Mouse (Mus musculus): ENCODE data around the gene Cars. TPM values are rescaled to one million over a fixed set of nuclear protein-coding genes. Genes with fewer than 3 reads are reported as not detected.

The Cars gene
- total and polyA plus RNA-seq, 3 experiments = 40.8 to 73.5 TPM; not detected in 1

DNA sequence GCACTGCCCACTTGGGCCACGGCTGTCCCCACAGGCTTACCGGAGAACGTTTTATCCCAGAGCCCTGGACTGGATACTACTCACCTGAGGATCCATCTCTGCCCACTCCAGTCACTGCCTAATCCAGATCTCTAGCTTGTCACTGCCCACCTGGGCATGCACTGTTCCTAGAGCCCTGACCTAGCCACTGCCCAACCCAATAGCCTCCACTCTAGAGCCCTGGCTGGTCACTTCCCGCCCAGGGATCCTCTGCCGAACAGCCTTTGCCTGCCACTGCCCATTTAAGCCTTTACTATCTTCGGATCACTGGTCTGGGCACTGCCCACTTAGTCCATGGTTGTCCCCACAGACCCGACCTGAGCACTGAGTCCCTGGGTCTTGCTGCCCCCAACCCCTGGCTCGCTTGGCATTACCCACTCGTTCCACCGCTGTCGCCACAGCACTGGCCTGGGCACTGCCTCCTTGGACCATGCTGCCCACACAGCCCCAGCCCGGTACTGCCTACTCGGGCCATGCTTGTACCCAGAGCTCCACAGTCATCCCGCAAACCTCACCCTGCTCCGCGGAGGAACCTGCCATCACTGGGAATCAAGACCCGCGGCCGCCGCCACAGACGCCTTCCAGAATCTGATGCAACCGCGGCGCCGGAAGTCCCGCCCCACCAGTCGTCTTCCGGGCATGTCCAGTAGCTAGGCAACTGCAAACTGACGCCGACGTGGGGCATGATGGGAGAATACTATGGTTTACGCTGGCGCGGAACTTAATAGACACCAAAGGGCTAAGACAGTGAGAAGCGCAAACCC is at the start of gene Cars (continued):
- no peak for TF ChIP-seq ZC3H11A (IDR thresholded peaks at IDR 0.05; ENCODE audit: low read depth, low read length)
- peak; percentile 49; the same call in 1 of the 2 replicates for TF ChIP-seq ZMIZ1 (IDR thresholded peaks at IDR 0.05; ENCODE audit: low read depth, low read length)
- TF ChIP-seq EP300 (IDR thresholded peaks at IDR 0.05; ENCODE audit: low read depth in 1 of 2, low read length in 2 of 2) = peak in 1 of 2 experiments; percentile 25; a peak in 1 of 4 replicates
- TF ChIP-seq RAD21 (IDR thresholded peaks at IDR 0.05; ENCODE audit: low read depth, low read length) = no peak

GRCm38 (mm10) chr7:143649034-143649768 is 49.3 kb upstream of the Cars start, which contains the start of gene Tnfrsf22:
Gene Tnfrsf22, minus strand, starts transcription at chr7:143649661.
- Histone ChIP-seq H3K9ac (ENCODE audit: control insufficient read depth, low read depth, low read length, poor library complexity, severe bottlenecking) (peak within 1 kb of the TSS; percentile 46), H3K27ac (ENCODE audit: control insufficient read depth, low read depth, low read length) (no peak within 1 kb of the TSS), H3K36me3 (ENCODE audit: control insufficient read depth in 1 of 2, insufficient read depth in 2 of 2, low read length in 2 of 2) (no peaks in the 10 kb centered on the region), H3K9me3 (replicated peaks; ENCODE audit: insufficient read depth, low read length) (no peaks in the 10 kb centered on the region), H3K4me1 (ENCODE audit: control insufficient read depth in 1 of 2, insufficient read depth in 2 of 2, low read length in 2 of 2) (peaks cover 0 to 3% of the 10 kb centered on the region in 2 experiments; a peak in 2 of 4 replicates), H3K27me3 (ENCODE audit: control insufficient read depth in 1 of 2, insufficient read depth in 2 of 2, low read length in 2 of 2) (no peaks in the 10 kb centered on the region; a peak in 1 of 4 replicates), H3K4me3 (ENCODE audit: control insufficient read depth in 1 of 2, insufficient read depth in 1 of 2, low read depth in 2 of 2, low read length in 2 of 2) (peak within 1 kb of the TSS; percentile 66 to 72), H3K79me2 (ENCODE audit: control insufficient read depth, insufficient read depth, low read length, poor library complexity) (no peaks in the 10 kb centered on the region)
- peak; percentile 85 for DNase-seq (ENCODE audit: low read depth, low spot score)
- TF ChIP-seq ZKSCAN1 (IDR thresholded peaks at IDR 0.05; ENCODE audit: low read depth, low read length) (no peak), USF1 (IDR thresholded peaks at IDR 0.05; ENCODE audit: low read depth, low read length) (no peak), NELFE (IDR thresholded peaks at IDR 0.05; ENCODE audit: low read depth, low read length) (no peak), TCF12 (IDR thresholded peaks at IDR 0.05; ENCODE audit: low read depth, low read length) (peak; percentile 27; the same call in 1 of the 2 replicates), TBP (IDR thresholded peaks at IDR 0.05; ENCODE audit: low read depth, low read length) (no peak), EP300 (IDR thresholded peaks at IDR 0.05; ENCODE audit: low read depth in 1 of 2, low read length in 2 of 2) (no peak), MAFK (IDR thresholded peaks at IDR 0.05; ENCODE audit: borderline replicate concordance, low read depth, low read length) (no peak), KAT2A (conservative IDR thresholded peaks at IDR 0.05; ENCODE audit: low read depth, low read length) (no peak), GABPA (IDR thresholded peaks at IDR 0.05; ENCODE audit: low read depth, low read length) (no peak), GATA1 (IDR thresholded peaks at IDR 0.05; ENCODE audit: low read depth, low read length) (peak; percentile 48; the same call in 1 of the 2 replicates), MYC (IDR thresholded peaks at IDR 0.05; ENCODE audit: low read depth, low read length) (no peak), MXI1 (IDR thresholded peaks at IDR 0.05; ENCODE audit: low read depth, low read length) (peak; percentile 33; the same call in 1 of the 2 replicates), POLR2A (IDR thresholded peaks at IDR 0.05; ENCODE audit: control insufficient read depth in 1 of 2, insufficient read depth in 1 of 2, low read depth in 1 of 2, low read length in 2 of 2, poor library complexity in 1 of 2) (peak; percentile 27 to 36; a peak in 2 of 4 replicates), MYB (IDR thresholded peaks at IDR 0.05; ENCODE audit: low read depth, low read length) (no peak), SMC3 (IDR thresholded peaks at IDR 0.05; ENCODE audit: low read depth, low read length) (no peak), RAD21 (IDR thresholded peaks at IDR 0.05; ENCODE audit: low read depth, low read length) (no peak), ETS1 (IDR thresholded peaks at IDR 0.05; ENCODE audit: low read depth, low read length) (no peak), CHD1 (IDR thresholded peaks at IDR 0.05; ENCODE audit: low read depth, low read length) (no peak), JUND (IDR thresholded peaks at IDR 0.05; ENCODE audit: low read depth, low read length) (no peak), USF2 (IDR thresholded peaks at IDR 0.05; ENCODE audit: borderline replicate concordance in 1 of 2, insufficient read depth in 1 of 2, low read depth in 1 of 2, low read length in 2 of 2) (no peak), ZMIZ1 (IDR thresholded peaks at IDR 0.05; ENCODE audit: low read depth, low read length) (no peak), MAZ (IDR thresholded peaks at IDR 0.05; ENCODE audit: low read depth, low read length) (no peak), MAX (IDR thresholded peaks at IDR 0.05; ENCODE audit: low read length) (peak; percentile 54; the same call in 1 of the 2 replicates), E2F4 (IDR thresholded peaks at IDR 0.05; ENCODE audit: borderline replicate concordance, low read depth, low read length) (no peak)
